Mouse (Mus musculus): ENCODE data around the gene Slc17a6.
"Not testable (repeated sequence)": the region's sequence is repeated elsewhere in the genome, so short reads cannot be mapped to it uniquely, and the experiment has no call there.

Slc17a6 gene

DNA sequence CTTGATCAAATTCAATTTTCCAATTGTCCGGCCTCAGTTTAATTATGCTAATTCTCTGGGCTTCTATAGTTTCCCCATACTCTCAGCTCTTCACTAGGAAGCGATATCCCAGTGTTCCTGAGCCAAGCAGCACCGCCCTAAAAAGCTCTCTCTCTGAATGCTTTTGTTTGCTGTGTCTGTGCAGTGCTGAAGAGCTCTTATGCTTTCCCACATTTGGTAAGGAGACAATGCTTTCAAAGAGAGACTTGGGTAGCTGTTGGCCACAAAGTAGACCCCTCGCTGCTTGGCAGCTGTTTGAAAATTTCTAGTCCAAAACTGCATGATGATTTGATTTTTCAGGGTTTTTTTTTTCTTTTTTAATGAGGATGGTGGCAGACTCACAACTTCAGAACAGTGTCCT lies 72.6 kb downstream of the Slc17a6 start:
- no peak for DNase-seq

DNA sequence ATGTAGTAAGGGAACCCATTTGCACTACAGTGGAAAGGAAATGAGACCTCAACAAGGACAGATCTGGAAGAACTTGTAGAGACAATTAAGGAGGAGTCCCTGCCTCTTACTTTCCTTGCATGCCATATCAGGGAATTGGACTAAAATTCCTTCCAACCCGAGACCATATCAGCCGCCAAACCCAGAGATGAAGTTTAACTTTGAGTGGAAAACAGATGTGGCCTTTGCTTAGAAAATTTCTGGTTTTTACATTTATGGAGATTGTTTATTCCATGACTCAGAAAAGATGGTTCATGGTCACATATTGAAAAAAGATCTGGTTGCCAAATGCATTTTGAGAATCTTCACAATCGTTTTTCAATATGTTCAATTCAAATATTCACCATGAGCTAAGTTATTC lies 87.7 kb downstream of the Slc17a6 start:
- no peak for DNase-seq

DNA sequence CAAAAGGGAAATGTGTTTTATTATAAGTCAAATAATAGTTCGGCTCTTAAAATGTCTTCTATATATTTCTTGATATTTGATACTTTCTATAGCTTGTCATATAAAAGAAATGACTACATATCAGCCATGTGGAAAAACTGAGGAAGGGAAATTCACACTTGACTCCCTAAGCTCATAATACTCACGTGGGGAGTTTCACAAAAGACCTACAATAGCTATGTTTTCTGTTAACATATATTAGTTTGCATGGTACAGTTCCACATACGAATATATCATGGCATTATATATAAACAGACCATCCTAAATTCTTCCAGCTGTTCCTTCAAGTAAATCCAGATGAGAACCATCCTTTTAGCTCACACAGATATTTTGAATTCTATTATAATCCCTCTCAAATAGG lies 88.5 kb downstream of the Slc17a6 start:
- DNase-seq, result not testable (repeated sequence)

DNA sequence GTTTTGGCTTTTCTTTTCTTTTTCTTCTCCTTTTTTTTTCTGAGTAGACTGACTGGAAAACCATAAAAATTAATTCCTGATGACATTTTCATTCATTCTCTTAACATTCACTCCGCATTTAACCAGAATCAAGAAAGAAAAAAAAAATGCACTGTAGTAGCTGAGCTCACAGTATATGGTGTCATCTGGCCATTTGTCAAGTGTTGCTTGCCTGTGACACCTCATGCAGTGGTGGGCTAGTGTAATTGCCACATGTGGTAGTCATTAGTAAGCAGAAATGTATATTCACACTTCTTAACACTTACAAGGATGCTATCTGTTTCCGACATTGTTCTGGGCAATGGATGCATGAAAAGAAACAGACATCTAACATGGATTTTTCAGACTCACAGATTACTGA lies 94.0 kb downstream of the Slc17a6 start:
- no peak for DNase-seq
